Mouse (Mus musculus) brain, embryonic 14.5 days (tissue): ENCODE results near the gene Esrrb.

Experiments
- CTCF ChIP-seq: fragments of 200-500 bp; IDR thresholded peaks from 2 replicates; pipeline ENCODE4 v1.5.1; 2012; ENCODE audit warnings: inconsistent platforms, mild to moderate bottlenecking, moderate library complexity, borderline replicate concordance; ENCODE audit not compliant: insufficient read depth, insufficient read length; ENCODE audit errors: extremely low read depth
- POLR2A ChIP-seq: fragments of 200-500 bp; IDR thresholded peaks from 2 replicates; pipeline ENCODE4 v1.6.1; 2012; ENCODE audit warnings: mild to moderate bottlenecking, inconsistent platforms, borderline replicate concordance; ENCODE audit not compliant: poor library complexity, insufficient read depth, insufficient read length, severe bottlenecking; ENCODE audit errors: extremely low read depth

DNA sequence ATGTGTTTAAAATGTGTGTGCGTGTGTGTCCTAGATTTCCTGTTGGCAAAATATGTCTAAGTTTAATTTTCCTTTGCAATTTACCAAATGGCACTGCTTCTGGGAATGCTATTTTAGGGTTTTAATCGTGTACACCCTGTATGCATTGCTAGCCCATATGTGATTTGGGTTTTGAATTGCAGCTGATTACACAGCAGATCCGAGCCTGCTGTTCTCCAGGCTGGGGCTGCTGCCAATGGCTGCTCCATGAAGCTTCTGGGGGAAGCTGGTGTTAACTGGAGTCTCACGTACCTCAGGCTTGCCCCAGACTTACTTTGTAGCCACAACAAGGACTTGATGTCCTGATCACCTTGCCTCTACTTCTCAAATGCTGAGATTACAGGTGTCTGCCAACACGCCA lies 205.1 kb downstream of the Esrrb start:
- TF ChIP-seq CTCF = no peak
- no peak for TF ChIP-seq POLR2A
